Mouse (Mus musculus) thymus, postnatal 10 days (tissue): Measurements from ENCODE around the gene Abca13.

Experiments used
- DNase-seq, 2 experiments: peaks; one replicate each; pipeline ENCODE4 v3.0.0; 2021; ENCODE audit warnings: low spot score in 2 of 2

Abca13 gene

GRCm38 (mm10) chr11:9533189-9533588 lies 341.4 kb downstream of the Abca13 start:
- no peak for DNase-seq

GRCm38 (mm10) chr11:9533658-9534202 lies 342.0 kb downstream of the Abca13 start:
- no peak for DNase-seq

- no peak for DNase-seq
Observed at GRCm38 (mm10) chr11:9536811-9537210, 345.1 kb downstream of the Abca13 start.

GRCm38 (mm10) chr11:9538328-9538727 lies 346.6 kb downstream of the Abca13 start:
- DNase-seq: no peak

- DNase-seq: no peak
Observed at GRCm38 (mm10) chr11:9560026-9560425, 368.3 kb downstream of the Abca13 start.

- DNase-seq: no peak
Observed at GRCm38 (mm10) chr11:9568302-9568701, 376.6 kb downstream of the Abca13 start.

- no peak for DNase-seq
Observed at GRCm38 (mm10) chr11:9570319-9570718, 378.6 kb downstream of the Abca13 start.

GRCm38 (mm10) chr11:9574894-9575293 lies 383.2 kb downstream of the Abca13 start:
- no peak for DNase-seq

GRCm38 (mm10) chr11:9591757-9592316 lies 400.1 kb downstream of the Abca13 start:
- DNase-seq: no peak

- DNase-seq: no peak
Observed at GRCm38 (mm10) chr11:9597299-9597698, 405.6 kb downstream of the Abca13 start.

GRCm38 (mm10) chr11:9601096-9601495 lies 409.4 kb downstream of the Abca13 start:
- DNase-seq: no peak

- DNase-seq: no peak
Observed at GRCm38 (mm10) chr11:9602137-9602536, 410.4 kb downstream of the Abca13 start.

- no peak for DNase-seq
Observed at GRCm38 (mm10) chr11:9608249-9608648, 416.5 kb downstream of the Abca13 start.

- DNase-seq: no peak
Observed at GRCm38 (mm10) chr11:9609075-9609474, 417.3 kb downstream of the Abca13 start.

GRCm38 (mm10) chr11:9616133-9616532 lies 424.4 kb downstream of the Abca13 start:
- no peak for DNase-seq

GRCm38 (mm10) chr11:9616665-9617064 lies 424.9 kb downstream of the Abca13 start:
- no peak for DNase-seq

GRCm38 (mm10) chr11:9619986-9620385 lies 428.2 kb downstream of the Abca13 start:
- DNase-seq: no peak

- DNase-seq: no peak
Observed at GRCm38 (mm10) chr11:9622888-9623287, 431.1 kb downstream of the Abca13 start.

GRCm38 (mm10) chr11:9624753-9625152 lies 433.0 kb downstream of the Abca13 start:
- no peak for DNase-seq

- DNase-seq: no peak
Observed at GRCm38 (mm10) chr11:9625812-9626211, 434.1 kb downstream of the Abca13 start.

GRCm38 (mm10) chr11:9647272-9647671 lies 455.5 kb downstream of the Abca13 start:
- DNase-seq: no peak

GRCm38 (mm10) chr11:9647991-9648390 lies 456.2 kb downstream of the Abca13 start:
- DNase-seq: no peak

GRCm38 (mm10) chr11:9666648-9667255 lies 475.0 kb downstream of the Abca13 start:
- no peak for DNase-seq

GRCm38 (mm10) chr11:9669430-9669829 lies 477.7 kb downstream of the Abca13 start:
- DNase-seq: no peak
